Mouse (Mus musculus) Patski (cell line): Measurements from ENCODE around the gene Ahdc1. TPM values are rescaled to one million over a fixed set of nuclear protein-coding genes. Genes with fewer than 3 reads are reported as not detected.
A peak's percentile ranks its signal among the peaks of the same experiment; 100 is the strongest.

Experiments used
- ATAC-seq: fragments of 100-300 bp; one replicate; pipeline ENCODE4 v1.8.0; 2021
- CTCF ChIA-PET: fragments of 350-600 bp; sonication (Branson Sonifier 250); formaldehyde crosslinking; loops from one replicate; lab custom pipeline; 2022; ENCODE audit warnings: inconsistent platforms; lab: Charles Lee
- POLR2A ChIA-PET: fragments of 350-600 bp; sonication (Branson Sonifier 250); formaldehyde crosslinking; loops from one replicate; lab custom pipeline; 2022; ENCODE audit warnings: antibody characterized with exemption, inconsistent platforms; lab: Charles Lee
- DNase-seq: peaks from one replicate; pipeline ENCODE4 v3.0.0-alpha.2; 2011; ENCODE audit warnings: low read depth, low spot score
- H3K27me3 ChIP-seq: fragments of 371-371 bp; one replicate; pipeline ENCODE4 v1.5.1; 2021
- CTCF ChIP-seq: fragments of 100-300 bp; IDR thresholded peaks from one replicate; pipeline ENCODE4 v1.5.1; 2021
- in situ Hi-C: fragments of 300-500 bp; cut with MboI; formaldehyde crosslinking; loops from 3 replicates; pipeline ENCODE4 v1.11.1; 2018; ENCODE audit warnings: low pct_unique_long_range_greater_than_20kb, mixed read lengths
- polyA plus RNA-seq: library from polyadenylated mRNA; unstranded; gene quantifications from one replicate; pipeline ENCODE4 v1.2.3, GENCODE M21; 2021

The Ahdc1 gene
- polyA plus RNA-seq, 1 experiment from 2014 or later: 25.6 TPM

GRCm38 (mm10) chr4:133058513-133059480, 47.7 kb downstream of the Ahdc1 start:
- CTCF ChIA-PET: interaction anchor here (1.4 to 2.0 kb wide), 2 partner anchors 9 to 34 kb away, joined by 3 to 6 read pairs; no protein-coding TSS in a partner anchor
- no peak for TF ChIP-seq CTCF
- POLR2A ChIA-PET: interaction anchor here (0.7 to 3.6 kb wide), 4 partner anchors 35 to 91 kb away, joined by 3 to 30 read pairs (median 8); partner anchors contain the start of gene Ahdc1
- DNase-seq (no peak), ATAC-seq (no peak)
- H3K27me3 ChIP-seq: no peaks in the 10 kb centered on the region
- in situ Hi-C loops: loop anchor here (5.0 kb wide), 1 partner anchor 46 kb away; the partner anchor contains the start of gene Ahdc1

- no peaks in the 10 kb centered on the region for H3K27me3 ChIP-seq
- no peak for TF ChIP-seq CTCF
- in situ Hi-C loops: no loop called here
- ChIA-PET CTCF (no interaction called here), POLR2A (no interaction called here)
- ATAC-seq (no peak), DNase-seq (no peak)
Observed at GRCm38 (mm10) chr4:133060702-133061101, 49.6 kb downstream of the Ahdc1 start.

- POLR2A ChIA-PET: no interaction called here
- ATAC-seq (no peak), DNase-seq (no peak)
- in situ Hi-C loops: no loop called here
- no peaks in the 10 kb centered on the region for H3K27me3 ChIP-seq
- TF ChIP-seq CTCF: no peak
- CTCF ChIA-PET: no interaction called here
Observed at GRCm38 (mm10) chr4:133061798-133062197, 50.7 kb downstream of the Ahdc1 start.

- no peaks in the 10 kb centered on the region for H3K27me3 ChIP-seq
- ChIA-PET CTCF (no interaction called here), POLR2A (no interaction called here)
- no peak for DNase-seq
- ATAC-seq: no peak
- no peak for TF ChIP-seq CTCF
- in situ Hi-C loops: no loop called here
Observed at GRCm38 (mm10) chr4:133062286-133062685, 51.2 kb downstream of the Ahdc1 start.

- in situ Hi-C loops: no loop called here
- DNase-seq (no peak), ATAC-seq (no peak)
- H3K27me3 ChIP-seq: no peaks in the 10 kb centered on the region
- CTCF ChIA-PET: no interaction called here
- POLR2A ChIA-PET: no interaction called here
- TF ChIP-seq CTCF: no peak
Observed at GRCm38 (mm10) chr4:133063203-133063602, 52.1 kb downstream of the Ahdc1 start.

GRCm38 (mm10) chr4:133063799-133064198, 52.7 kb downstream of the Ahdc1 start:
- in situ Hi-C loops: no loop called here
- ChIA-PET POLR2A (no interaction called here), CTCF (no interaction called here)
- ATAC-seq: no peak
- H3K27me3 ChIP-seq: no peaks in the 10 kb centered on the region
- no peak for DNase-seq
- no peak for TF ChIP-seq CTCF

GRCm38 (mm10) chr4:133064791-133065190, 53.7 kb downstream of the Ahdc1 start:
- no peak for ATAC-seq
- H3K27me3 ChIP-seq: no peaks in the 10 kb centered on the region
- in situ Hi-C loops: no loop called here
- CTCF ChIA-PET: no interaction called here
- POLR2A ChIA-PET: no interaction called here
- no peak for DNase-seq
- TF ChIP-seq CTCF: no peak

- ChIA-PET POLR2A (no interaction called here), CTCF (no interaction called here)
- in situ Hi-C loops: no loop called here
- DNase-seq: no peak
- H3K27me3 ChIP-seq: no peaks in the 10 kb centered on the region
- TF ChIP-seq CTCF: no peak
- no peak for ATAC-seq
Observed at GRCm38 (mm10) chr4:133065894-133066386, 54.9 kb downstream of the Ahdc1 start.

GRCm38 (mm10) chr4:133068400-133069138, 57.5 kb downstream of the Ahdc1 start:
- CTCF ChIA-PET: interaction anchor here (1.2 kb wide), 1 partner anchor 11 kb away, joined by 3 read pairs; no protein-coding TSS in a partner anchor
- H3K27me3 ChIP-seq: no peaks in the 10 kb centered on the region
- POLR2A ChIA-PET: interaction anchor here (0.5 to 1.0 kb wide), 3 partner anchors 11 to 139 kb away, joined by 3 to 6 read pairs (median 3); no protein-coding TSS in a partner anchor
- in situ Hi-C loops: no loop called here
- ATAC-seq (no peak), DNase-seq (no peak)
- TF ChIP-seq CTCF: no peak

GRCm38 (mm10) chr4:133070388-133070787, 59.3 kb downstream of the Ahdc1 start:
- CTCF ChIA-PET: interaction anchor here (1.4 kb wide), 1 partner anchor 12 kb away, joined by 3 read pairs; no protein-coding TSS in a partner anchor

More at GRCm38 (mm10) chr4:133070388-133070787, 59.3 kb downstream of the Ahdc1 start:
- DNase-seq (no peak), ATAC-seq (peak; percentile 11)
- no peaks in the 10 kb centered on the region for H3K27me3 ChIP-seq
- POLR2A ChIA-PET: interaction anchor here (1.6 kb wide), 1 partner anchor 57 kb away, joined by 4 read pairs; no protein-coding TSS in a partner anchor
- no peak for TF ChIP-seq CTCF
- in situ Hi-C loops: loop anchor here (5.0 kb wide), 1 partner anchor 57 kb away; no protein-coding TSS in a partner anchor
